Comparison of ENCODE assay signal across 14 mouse cellular contexts in the genomic region with DNA sequence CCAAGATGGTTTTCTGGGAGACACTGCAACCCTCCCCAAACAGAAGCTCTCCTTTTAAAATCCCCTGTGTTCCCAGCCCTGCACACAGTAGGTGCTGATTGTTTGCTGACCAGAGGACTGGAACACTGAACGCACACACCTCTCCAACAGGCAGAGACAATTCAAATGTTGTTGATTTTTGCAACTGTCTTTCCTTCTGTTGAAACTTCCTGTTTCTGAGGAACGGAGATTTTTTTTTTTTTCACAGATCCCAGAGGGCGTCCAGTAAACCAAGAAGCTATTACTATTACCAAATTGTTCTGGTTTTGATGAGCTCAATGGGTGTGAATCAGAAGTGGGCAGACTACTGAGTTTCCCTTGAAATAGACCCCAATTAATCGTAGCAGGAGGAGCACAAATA. TPM values are rescaled to one million over a fixed set of nuclear protein-coding genes. Genes with fewer than 3 reads are reported as not detected.
"Had no signal": no experiment of that assay in that cellular context is flagged by ENCODE, and none has a peak within 500 bp of the region (broad histone marks: within the 10 kb centered on the region; RNA-seq: fewer than 3 reads in every experiment).

No protein-coding gene starts in this region.

- H3K9ac ChIP-seq: liver, embryonic 13.5 days; lung, embryonic 14.5 days had no signal

- H3K4me3 ChIP-seq: layer of hippocampus, adult 2 months; liver, embryonic 13.5 days had no signal

- H3K9me3 ChIP-seq: liver, embryonic 13.5 days had no signal

- H3K27me3 ChIP-seq: liver, embryonic 13.5 days had no signal

- DNase-seq: kidney, adult 18-20 months; kidney, adult 9 months; kidney, postnatal 14 days; layer of hippocampus, adult 9-11 months; liver, embryonic 13.5 days; lung, embryonic 14.5 days; lung, postnatal 10 days; lung, postnatal 36 days; midbrain, embryonic 14.5 days; thymus, adult 2 months; thymus, postnatal 14 days had no signal

- H3K27ac ChIP-seq: layer of hippocampus, adult 2 months; liver, embryonic 13.5 days had no signal

- H3K36me3 ChIP-seq: liver, embryonic 13.5 days had no signal

- H3K4me2 ChIP-seq: liver, embryonic 13.5 days; lung, embryonic 14.5 days had no signal

RNA-seq across cellular contexts. Expression of gene Plb1, which starts 38.3 kb away (rescaled TPM):
- polyA plus RNA-seq: limb, embryonic 11.5 days; liver, embryonic 13.5 days; midbrain, embryonic 14.5 days; neural tube, embryonic 14.5 days had no signal
